Mouse (Mus musculus) neural tube, embryonic 13.5 days (tissue): ENCODE data around the gene Sdk1. TPM values are rescaled to one million over a fixed set of nuclear protein-coding genes. Genes with fewer than 3 reads are reported as not detected.

Experiments
- ATAC-seq: fragments of 200-750 bp; cut with Nextera tagmentation; 2 replicates; pipeline ENCODE4 v1.8.0; 2017; ENCODE audit warnings: low read depth, mild to moderate bottlenecking, moderate TSS enrichment, moderate library complexity
- H3K27ac ChIP-seq: fragments of 300-500 bp; sonication (generic); replicated peaks from 2 replicates; pipeline ENCODE4 v1.5.1; 2015; ENCODE audit warnings: moderate library complexity, mild to moderate bottlenecking, inconsistent platforms
- H3K27me3 ChIP-seq: fragments of 300-500 bp; sonication (generic); 2 replicates; pipeline ENCODE4 v1.6.1; 2015; ENCODE audit warnings: mild to moderate bottlenecking, inconsistent platforms
- H3K36me3 ChIP-seq: fragments of 300-500 bp; sonication (generic); 2 replicates; pipeline ENCODE4 v1.6.1; 2015; ENCODE audit warnings: mild to moderate bottlenecking, inconsistent platforms
- H3K4me1 ChIP-seq: fragments of 300-500 bp; sonication (generic); replicated peaks from 2 replicates; pipeline ENCODE4 v1.6.1; 2015; ENCODE audit warnings: inconsistent platforms
- H3K4me2 ChIP-seq: fragments of 300-500 bp; sonication (generic); 2 replicates; pipeline ENCODE4 v1.6.1; 2015; ENCODE audit warnings: inconsistent platforms, mild to moderate bottlenecking, moderate library complexity
- H3K4me3 ChIP-seq: fragments of 300-500 bp; sonication (generic); 2 replicates; pipeline ENCODE4 v1.5.1; 2015; ENCODE audit warnings: mild to moderate bottlenecking, inconsistent platforms
- H3K9ac ChIP-seq: fragments of 300-500 bp; sonication (generic); 2 replicates; pipeline ENCODE4 v1.6.1; 2015; ENCODE audit warnings: moderate library complexity, mild to moderate bottlenecking, inconsistent platforms
- H3K9me3 ChIP-seq: fragments of 300-500 bp; sonication (generic); 2 replicates; pipeline ENCODE4 v1.6.1; 2016; ENCODE audit warnings: inconsistent platforms
- WGBS: fragments of 180-500 bp; shearing (Covaris S2); methylation state at CpG from one replicate; pipeline ENCODE4 v1.1.7; 2015; 5-methylcytosine and 5-hydroxymethylcytosine counted together
- polyA plus RNA-seq: library from polyadenylated mRNA; unstranded; fragments of >200 nt; fragmentation: Nextera tagmentation; extraction: Ambion mirVana; gene quantifications from 2 replicates; pipeline ENCODE4 v1.2.1, GENCODE M21; 2015

Sdk1 gene
- polyA plus RNA-seq, 1 experiment from 2014 or later: 4.3 TPM

- Histone ChIP-seq H3K36me3 (no peaks in the 10 kb centered on the region), H3K4me1 (peaks cover 5% of the 10 kb centered on the region; the same call in 1 of the 2 replicates), H3K9me3 (no peaks in the 10 kb centered on the region), H3K9ac (no peak overlapping the region), H3K27ac (no peak overlapping the region), H3K27me3 (no peaks in the 10 kb centered on the region), H3K4me2 (no peak overlapping the region), H3K4me3 (no peak overlapping the region)
- no peak for ATAC-seq
- WGBS: 77% methylated on average over 4 of the region's 4 CpGs
Measured at GRCm38 (mm10) chr5:141393846-141394245, 152.6 kb downstream of the Sdk1 start.

- H3K27me3 ChIP-seq: no peaks in the 10 kb centered on the region
- no peak for ATAC-seq
Measured at GRCm38 (mm10) chr5:141394586-141394985, 153.3 kb downstream of the Sdk1 start.

GRCm38 (mm10) chr5:141403741-141404140, 162.5 kb downstream of the Sdk1 start:
- no peak overlapping the region for H3K4me2 ChIP-seq
- H3K4me3 ChIP-seq: no peak overlapping the region
- H3K27me3 ChIP-seq: no peaks in the 10 kb centered on the region
- WGBS: 66% methylated on average over 8 of the region's 8 CpGs
- H3K9ac ChIP-seq: no peak overlapping the region
- H3K4me1 ChIP-seq: peaks cover 23% of the 10 kb centered on the region
- H3K9me3 ChIP-seq: no peaks in the 10 kb centered on the region
- ATAC-seq: no peak
- H3K36me3 ChIP-seq: no peaks in the 10 kb centered on the region
- H3K27ac ChIP-seq: no peak overlapping the region

More at GRCm38 (mm10) chr5:141394586-141394985, 153.3 kb downstream of the Sdk1 start:
- H3K4me2 ChIP-seq: no peak overlapping the region
- no peak overlapping the region for H3K4me3 ChIP-seq
- no peak overlapping the region for H3K27ac ChIP-seq
- WGBS: 89% methylated on average over 8 of the region's 8 CpGs
- no peaks in the 10 kb centered on the region for H3K9me3 ChIP-seq
- no peaks in the 10 kb centered on the region for H3K36me3 ChIP-seq
- peaks cover 5% of the 10 kb centered on the region; the same call in 1 of the 2 replicates for H3K4me1 ChIP-seq
- no peak overlapping the region for H3K9ac ChIP-seq

- no peak for ATAC-seq
- no peaks in the 10 kb centered on the region for H3K36me3 ChIP-seq
- no peak overlapping the region for H3K4me2 ChIP-seq
- H3K9me3 ChIP-seq: no peaks in the 10 kb centered on the region
- H3K4me3 ChIP-seq: no peak overlapping the region
- no peak overlapping the region for H3K9ac ChIP-seq
- H3K27me3 ChIP-seq: no peaks in the 10 kb centered on the region
- H3K4me1 ChIP-seq: peaks cover 23% of the 10 kb centered on the region
- no peak overlapping the region for H3K27ac ChIP-seq
- WGBS: 54% methylated on average over 2 of the region's 2 CpGs
Measured at GRCm38 (mm10) chr5:141404651-141405050, 163.4 kb downstream of the Sdk1 start.

- ATAC-seq: no peak
- Histone ChIP-seq H3K4me1 (peaks cover 23% of the 10 kb centered on the region), H3K27ac (no peak overlapping the region), H3K36me3 (no peaks in the 10 kb centered on the region), H3K9me3 (no peaks in the 10 kb centered on the region), H3K4me3 (no peak overlapping the region), H3K4me2 (no peak overlapping the region), H3K9ac (no peak overlapping the region), H3K27me3 (no peaks in the 10 kb centered on the region)
- 67% methylated on average over 7 of the region's 7 CpGs for whole genome bisulfite sequencing
Measured at GRCm38 (mm10) chr5:141406926-141407325, 165.6 kb downstream of the Sdk1 start.

- H3K4me3 ChIP-seq: no peak overlapping the region
- WGBS: 73% methylated on average over 11 of the region's 11 CpGs
- H3K9ac ChIP-seq: no peak overlapping the region
- no peaks in the 10 kb centered on the region for H3K9me3 ChIP-seq
- H3K27ac ChIP-seq: no peak overlapping the region
- no peaks in the 10 kb centered on the region for H3K36me3 ChIP-seq
- ATAC-seq: no peak
- H3K4me1 ChIP-seq: 0 out of 2 replicates have a peak, but pooled peaks cover 14% of the 10 kb centered on the region
- no peak overlapping the region for H3K4me2 ChIP-seq
- H3K27me3 ChIP-seq: no peaks in the 10 kb centered on the region
Measured at GRCm38 (mm10) chr5:141413013-141413412, 171.7 kb downstream of the Sdk1 start.

- H3K4me3 ChIP-seq: no peak overlapping the region
- no peaks in the 10 kb centered on the region for H3K36me3 ChIP-seq
- no peak overlapping the region for H3K27ac ChIP-seq
- 0 out of 2 replicates have a peak, but pooled peaks cover 14% of the 10 kb centered on the region for H3K4me1 ChIP-seq
- ATAC-seq: no peak
- H3K9ac ChIP-seq: no peak overlapping the region
- no peak overlapping the region for H3K4me2 ChIP-seq
- no peaks in the 10 kb centered on the region for H3K27me3 ChIP-seq
- WGBS: 75% methylated on average over 10 of the region's 10 CpGs
- no peaks in the 10 kb centered on the region for H3K9me3 ChIP-seq
Measured at GRCm38 (mm10) chr5:141415644-141416243, 174.5 kb downstream of the Sdk1 start.

GRCm38 (mm10) chr5:141428132-141428531, 186.8 kb downstream of the Sdk1 start:
- Histone ChIP-seq H3K4me3 (no peak overlapping the region), H3K4me1 (no peaks in the 10 kb centered on the region), H3K9me3 (no peaks in the 10 kb centered on the region), H3K36me3 (no peaks in the 10 kb centered on the region), H3K27me3 (no peaks in the 10 kb centered on the region), H3K27ac (no peak overlapping the region), H3K9ac (no peak overlapping the region), H3K4me2 (no peak overlapping the region)
- 85% methylated on average over 3 of the region's 3 CpGs for WGBS
- ATAC-seq: no peak

- WGBS: 81% methylated on average over 2 of the region's 2 CpGs
Measured at GRCm38 (mm10) chr5:141433286-141433685, 192.0 kb downstream of the Sdk1 start.

GRCm38 (mm10) chr5:141447247-141447646, 206.0 kb downstream of the Sdk1 start:
- no peak overlapping the region for H3K4me3 ChIP-seq
- H3K27ac ChIP-seq: no peak overlapping the region
- no peak overlapping the region for H3K4me2 ChIP-seq
- no peak overlapping the region for H3K9ac ChIP-seq
- H3K27me3 ChIP-seq: no peaks in the 10 kb centered on the region
- 58% methylated on average over 1 of the region's 1 CpGs for WGBS
- H3K9me3 ChIP-seq: 0 out of 2 replicates have a peak, but pooled peaks cover 5% of the 10 kb centered on the region
- peaks cover 17% of the 10 kb centered on the region for H3K4me1 ChIP-seq
- H3K36me3 ChIP-seq: no peaks in the 10 kb centered on the region
- no peak for ATAC-seq

More at GRCm38 (mm10) chr5:141433286-141433685, 192.0 kb downstream of the Sdk1 start:
- Histone ChIP-seq H3K27ac (no peak overlapping the region), H3K4me2 (no peak overlapping the region), H3K4me3 (no peak overlapping the region), H3K27me3 (no peaks in the 10 kb centered on the region), H3K9ac (no peak overlapping the region), H3K9me3 (no peaks in the 10 kb centered on the region), H3K36me3 (no peaks in the 10 kb centered on the region), H3K4me1 (no peaks in the 10 kb centered on the region)
- no peak for ATAC-seq

GRCm38 (mm10) chr5:141463417-141463816, 222.1 kb downstream of the Sdk1 start:
- WGBS: 82% methylated on average over 2 of the region's 2 CpGs
- Histone ChIP-seq H3K4me3 (no peak overlapping the region), H3K9me3 (no peaks in the 10 kb centered on the region), H3K4me2 (no peak overlapping the region), H3K9ac (no peak overlapping the region), H3K27ac (no peak overlapping the region), H3K4me1 (peaks cover 7% of the 10 kb centered on the region), H3K27me3 (no peaks in the 10 kb centered on the region), H3K36me3 (no peaks in the 10 kb centered on the region)
- ATAC-seq: no peak

- ATAC-seq: no peak
- no peaks in the 10 kb centered on the region for H3K9me3 ChIP-seq
- H3K27me3 ChIP-seq: no peaks in the 10 kb centered on the region
- H3K9ac ChIP-seq: no peak overlapping the region
- no peak overlapping the region for H3K4me2 ChIP-seq
- 27% methylated on average over 5 of the region's 5 CpGs for WGBS
- H3K4me3 ChIP-seq: no peak overlapping the region
- H3K36me3 ChIP-seq: no peaks in the 10 kb centered on the region
- H3K27ac ChIP-seq: no peak overlapping the region
- peaks cover 7% of the 10 kb centered on the region for H3K4me1 ChIP-seq
Measured at GRCm38 (mm10) chr5:141468821-141469220, 227.5 kb downstream of the Sdk1 start.

GRCm38 (mm10) chr5:141505281-141505680, 264.0 kb downstream of the Sdk1 start:
- Histone ChIP-seq H3K27ac (no peak overlapping the region), H3K4me2 (no peak overlapping the region), H3K9me3 (no peaks in the 10 kb centered on the region), H3K27me3 (no peaks in the 10 kb centered on the region), H3K9ac (no peak overlapping the region), H3K4me3 (no peak overlapping the region), H3K36me3 (no peaks in the 10 kb centered on the region), H3K4me1 (peaks cover 12% of the 10 kb centered on the region)
- WGBS: 40% methylated on average over 6 of the region's 6 CpGs
- ATAC-seq: no peak
